Mouse (Mus musculus): ENCODE measurements around the gene Elmo2.

GRCm38 (mm10) chr2:165256213-165256612 lies 70.1 kb downstream of the Elmo2 start:
- TF ChIP-seq CTCF (IDR thresholded peaks at IDR 0.05; ENCODE audit: extremely low read depth, insufficient read depth, low read length) (no peak), POLR2A (IDR thresholded peaks at IDR 0.05; ENCODE audit: extremely low read depth, insufficient read depth, low read length) (no peak)

Data from cortical plate, adult 2 months (tissue).